In genomic region chr11:34073776-34074175, GRCm38 (mm10) we compare ENCODE assay signal across 9 mouse cellular contexts. TPM values are rescaled to one million over a fixed set of nuclear protein-coding genes. Genes with fewer than 3 reads are reported as not detected.
DNase-seq lines count a peak whose midpoint lies in the region; ATAC-seq and TF ChIP-seq lines count a peak whose summit lies in the region.
"Had no signal": no experiment of that assay in that cellular context is flagged by ENCODE, and none has a peak within 500 bp of the region (broad histone marks: within the 10 kb centered on the region; RNA-seq: fewer than 3 reads in every experiment).

No protein-coding gene starts in this region.

- no peak overlapping the region for H3K4me3 ChIP-seq in kidney, embryonic 14.5 days (ENCODE audit: low read length)
- H3K4me3 ChIP-seq in lung, embryonic 14.5 days (ENCODE audit: low read depth, low read length) = no peak overlapping the region
- no peak overlapping the region for H3K4me3 ChIP-seq in olfactory bulb, adult 2 months (ENCODE audit: insufficient read depth, low read depth, low read length)

- H3K27me3 ChIP-seq in kidney, embryonic 14.5 days (ENCODE audit: control insufficient read depth, insufficient read depth, low read length) = no peaks in the 10 kb centered on the region
- H3K27me3 ChIP-seq in lung, embryonic 14.5 days (ENCODE audit: insufficient read depth, low read length) = no peaks in the 10 kb centered on the region

- 15% methylated on average over 15 of the region's 15 CpGs for WGBS in kidney, embryonic 14.5 days
- WGBS in lung, embryonic 14.5 days = 12% methylated on average over 15 of the region's 15 CpGs
- WGBS in olfactory bulb, adult 2 months = 23% methylated on average over 15 of the region's 15 CpGs

- no peak for TF ChIP-seq POLR2A in olfactory bulb, adult 2 months (IDR thresholded peaks at IDR 0.05; ENCODE audit: insufficient read depth, low read depth, low read length)

- peak; percentile 89 for TF ChIP-seq CTCF in lung, embryonic 14.5 days (IDR thresholded peaks at IDR 0.05; ENCODE audit: low read depth)
- peak; percentile 80 for TF ChIP-seq CTCF in olfactory bulb, adult 2 months (IDR thresholded peaks at IDR 0.05; ENCODE audit: insufficient read depth, low read depth, low read length)

- H3K4me2 ChIP-seq in kidney, embryonic 14.5 days (replicated peaks; ENCODE audit: low read depth, low read length) = no peak overlapping the region
- H3K4me2 ChIP-seq in lung, embryonic 14.5 days = no peak overlapping the region

- DNase-seq in CD4-positive, CD25-positive, alpha-beta regulatory T cell, adult 2 months (ENCODE audit: low read depth, low spot score) = peak; percentile 79
- peak; percentile 43 to 82 for DNase-seq in adrenal gland, adult (ENCODE audit: inconsistent age in 2 of 2, low spot score in 1 of 2)
- peak; percentile 51 for DNase-seq in heart, adult 8-10 months (ENCODE audit: low spot score)
- DNase-seq in lung, embryonic 14.5 days = peak; percentile 83
- DNase-seq in thymus, postnatal 36 days = peak; percentile 61 to 64

- no peak overlapping the region for H3K27ac ChIP-seq in kidney, embryonic 14.5 days (ENCODE audit: low read depth, low read length)
- no peak overlapping the region for H3K27ac ChIP-seq in lung, embryonic 14.5 days (ENCODE audit: low read depth)
- H3K27ac ChIP-seq in olfactory bulb, adult 2 months (ENCODE audit: insufficient read depth, low read depth, low read length) = no peak overlapping the region

- H3K9ac ChIP-seq in kidney, embryonic 14.5 days (ENCODE audit: low read depth, low read length) = no peak overlapping the region
- H3K9ac ChIP-seq in lung, embryonic 14.5 days = no peak overlapping the region

- H3K4me1 ChIP-seq in kidney, embryonic 14.5 days (ENCODE audit: control insufficient read depth, insufficient read depth, low read length) = no peaks in the 10 kb centered on the region
- peaks cover 5% of the 10 kb centered on the region; the same call in 1 of the 2 replicates for H3K4me1 ChIP-seq in lung, embryonic 14.5 days (ENCODE audit: insufficient read depth)
- H3K4me1 ChIP-seq in olfactory bulb, adult 2 months (ENCODE audit: control insufficient read depth, insufficient read depth, low read length) = peaks cover 6% of the 10 kb centered on the region; the same call in 1 of the 2 replicates

- H3K36me3 ChIP-seq in kidney, embryonic 14.5 days (ENCODE audit: control insufficient read depth, insufficient read depth, low read length) = no peaks in the 10 kb centered on the region
- H3K36me3 ChIP-seq in lung, embryonic 14.5 days (ENCODE audit: insufficient read depth) = no peaks in the 10 kb centered on the region

- ATAC-seq in common myeloid progenitor, adult 5-6 weeks (replicated peaks; ENCODE audit: low read depth, poor library complexity, severe bottlenecking) = peak; percentile 56
- ATAC-seq in kidney, embryonic 14.5 days (ENCODE audit: low FRiP score, low TSS enrichment) = 0 out of 2 replicates have a peak, but pooled peaks have one; percentile 60
- no peak; the same call in 1 of the 2 replicates for ATAC-seq in lung, embryonic 14.5 days (ENCODE audit: insufficient read depth)

- H3K9me3 ChIP-seq in kidney, embryonic 14.5 days (ENCODE audit: control insufficient read depth, low read length) = no peaks in the 10 kb centered on the region
- H3K9me3 ChIP-seq in lung, embryonic 14.5 days (ENCODE audit: low read depth, low read length) = no peaks in the 10 kb centered on the region

RNA-seq across cellular contexts. Expression of gene 4930469K13Rik, which starts 24.6 kb away (rescaled TPM):
- not detected in 2 replicates for total RNA-seq in common myeloid progenitor, adult 5-6 weeks (2017)
- not detected for total RNA-seq in heart, adult 8-10 months (2022)
- polyA plus RNA-seq in kidney, embryonic 14.5 days (2014; fragmentation: Nextera tagmentation; extraction: Ambion mirVana) = not detected in 2 replicates
- not detected in 2 replicates for polyA plus RNA-seq in lung, embryonic 14.5 days (2014; fragmentation: Nextera tagmentation; extraction: Ambion mirVana)
- polyA plus RNA-seq in olfactory bulb, adult 2 months (2012; ENCODE audit: insufficient read depth, insufficient read length, low replicate concordance, missing spikeins) = not detected in 2 replicates
- total RNA-seq: gastrocnemius, adult 8-10 months had no signal

RNA-seq across cellular contexts. Expression of gene Lcp2, which starts 27.1 kb away (rescaled TPM):
- 19.9 and 32.6 TPM in 2 replicates for total RNA-seq in common myeloid progenitor, adult 5-6 weeks (2017)
- total RNA-seq in heart, adult 8-10 months (2022) = 1 to 10 TPM; 1.5 to 5.1 (median 1.9) TPM
- 1.6 and 1.9 TPM in 2 replicates for polyA plus RNA-seq in kidney, embryonic 14.5 days (2014; fragmentation: Nextera tagmentation; extraction: Ambion mirVana)
- polyA plus RNA-seq in lung, embryonic 14.5 days (2014; fragmentation: Nextera tagmentation; extraction: Ambion mirVana) = 2.5 and 4.0 TPM in 2 replicates
- not detected in 2 replicates for polyA plus RNA-seq in olfactory bulb, adult 2 months (2012; ENCODE audit: insufficient read depth, insufficient read length, low replicate concordance, missing spikeins)

Comparison
In these comparisons a context has a peak if more than half of its experiments do, and no peak if none do; other contexts are left out.
1. RNA of gene Lcp2, which starts 27.1 kb away (polyA plus RNA-seq): not detected in olfactory bulb, adult 2 months; 2.5 to 4.0 TPM in lung, embryonic 14.5 days and 1.6 to 1.9 TPM in kidney, embryonic 14.5 days; every median in the first group is over 10 times any median in the second.
2. Peak in every context shown above with its lines, with median percentiles within 50 percentile points of each other: DNase-seq.